Mouse (Mus musculus): Measurements from ENCODE around the gene Thsd4. TPM values are rescaled to one million over a fixed set of nuclear protein-coding genes. Genes with fewer than 3 reads are reported as not detected.

Thsd4 gene
- polyA plus RNA-seq, 1 experiment from 2014 or later = 34.9 TPM

- peak overlapping the region; percentile 39; the same call in 1 of the 2 replicates for H3K27ac ChIP-seq (ENCODE audit: low read depth)
- H3K36me3 ChIP-seq (ENCODE audit: control insufficient read depth, insufficient read depth, low read length) = no peaks in the 10 kb centered on the region
- H3K4me2 ChIP-seq (ENCODE audit: low read length) = no peak overlapping the region
- peaks cover 18% of the 10 kb centered on the region; the same call in 1 of the 2 replicates for H3K4me1 ChIP-seq (replicated peaks; ENCODE audit: control insufficient read depth, insufficient read depth, low read length)
- H3K9me3 ChIP-seq (ENCODE audit: control insufficient read depth, low read length) = no peaks in the 10 kb centered on the region
- DNase-seq (ENCODE audit: low spot score) (no peak), ATAC-seq (replicated peaks; ENCODE audit: low FRiP score, low TSS enrichment, low read depth) (no peak)
- no peak overlapping the region for H3K9ac ChIP-seq (ENCODE audit: low read length)
- H3K4me3 ChIP-seq (ENCODE audit: low read depth, low read length) = no peak overlapping the region
- WGBS = 63% methylated on average over 6 of the region's 6 CpGs
- H3K27me3 ChIP-seq (replicated peaks; ENCODE audit: control insufficient read depth, insufficient read depth, low read length) = no peaks in the 10 kb centered on the region
These were observed 198.4 kb downstream of the Thsd4 start for GRCm38 (mm10) chr9:60323435-60323834.

GRCm38 (mm10) chr9:60317291-60317690, 204.6 kb downstream of the Thsd4 start:
- no peaks in the 10 kb centered on the region for H3K36me3 ChIP-seq (ENCODE audit: control insufficient read depth, insufficient read depth, low read length)
- H3K9ac ChIP-seq (ENCODE audit: low read length) = no peak overlapping the region
- no peaks in the 10 kb centered on the region for H3K9me3 ChIP-seq (ENCODE audit: control insufficient read depth, low read length)
- no peak overlapping the region for H3K4me3 ChIP-seq (ENCODE audit: low read depth, low read length)
- ATAC-seq (replicated peaks; ENCODE audit: low FRiP score, low TSS enrichment, low read depth) (no peak), DNase-seq (ENCODE audit: low spot score) (no peak)
- H3K4me1 ChIP-seq (replicated peaks; ENCODE audit: control insufficient read depth, insufficient read depth, low read length) = peaks cover 15% of the 10 kb centered on the region
- no peak overlapping the region for H3K4me2 ChIP-seq (ENCODE audit: low read length)
- H3K27me3 ChIP-seq (replicated peaks; ENCODE audit: control insufficient read depth, insufficient read depth, low read length) = no peaks in the 10 kb centered on the region
- H3K27ac ChIP-seq (ENCODE audit: low read depth) = no peak overlapping the region
- 81% methylated on average over 8 of the region's 8 CpGs for WGBS

GRCm38 (mm10) chr9:60316510-60316909, 205.3 kb downstream of the Thsd4 start:
- DNase-seq (ENCODE audit: low spot score) (no peak), ATAC-seq (replicated peaks; ENCODE audit: low FRiP score, low TSS enrichment, low read depth) (no peak)
- Histone ChIP-seq H3K36me3 (ENCODE audit: control insufficient read depth, insufficient read depth, low read length) (no peaks in the 10 kb centered on the region), H3K9me3 (ENCODE audit: control insufficient read depth, low read length) (no peaks in the 10 kb centered on the region), H3K4me3 (ENCODE audit: low read depth, low read length) (no peak overlapping the region), H3K27ac (ENCODE audit: low read depth) (0 out of 2 replicates have a peak overlapping the region, but pooled peaks have one; percentile 12), H3K27me3 (replicated peaks; ENCODE audit: control insufficient read depth, insufficient read depth, low read length) (no peaks in the 10 kb centered on the region), H3K4me1 (replicated peaks; ENCODE audit: control insufficient read depth, insufficient read depth, low read length) (peaks cover 18% of the 10 kb centered on the region), H3K9ac (ENCODE audit: low read length) (no peak overlapping the region), H3K4me2 (ENCODE audit: low read length) (no peak overlapping the region)
- WGBS = 45% methylated on average over 5 of the region's 5 CpGs

GRCm38 (mm10) chr9:60315533-60315932, 206.3 kb downstream of the Thsd4 start:
- Histone ChIP-seq H3K4me2 (ENCODE audit: low read length) (no peak overlapping the region), H3K9me3 (ENCODE audit: control insufficient read depth, low read length) (no peaks in the 10 kb centered on the region), H3K4me3 (ENCODE audit: low read depth, low read length) (no peak overlapping the region), H3K9ac (ENCODE audit: low read length) (no peak overlapping the region), H3K36me3 (ENCODE audit: control insufficient read depth, insufficient read depth, low read length) (no peaks in the 10 kb centered on the region), H3K4me1 (replicated peaks; ENCODE audit: control insufficient read depth, insufficient read depth, low read length) (peaks cover 25% of the 10 kb centered on the region), H3K27ac (ENCODE audit: low read depth) (no peak overlapping the region), H3K27me3 (replicated peaks; ENCODE audit: control insufficient read depth, insufficient read depth, low read length) (no peaks in the 10 kb centered on the region)
- WGBS = 55% methylated on average over 5 of the region's 5 CpGs
- DNase-seq (ENCODE audit: low spot score) (no peak), ATAC-seq (replicated peaks; ENCODE audit: low FRiP score, low TSS enrichment, low read depth) (no peak)

- H3K27ac ChIP-seq (ENCODE audit: low read depth) = no peak overlapping the region
- 67% methylated on average over 6 of the region's 6 CpGs for WGBS
These were observed 208.2 kb downstream of the Thsd4 start for GRCm38 (mm10) chr9:60313661-60314060.

GRCm38 (mm10) chr9:60312670-60313069, 209.2 kb downstream of the Thsd4 start:
- no peaks in the 10 kb centered on the region for H3K27me3 ChIP-seq (replicated peaks; ENCODE audit: control insufficient read depth, insufficient read depth, low read length)
- peaks cover 29% of the 10 kb centered on the region for H3K4me1 ChIP-seq (replicated peaks; ENCODE audit: control insufficient read depth, insufficient read depth, low read length)
- DNase-seq (ENCODE audit: low spot score) (no peak), ATAC-seq (replicated peaks; ENCODE audit: low FRiP score, low TSS enrichment, low read depth) (no peak)
- no peaks in the 10 kb centered on the region for H3K36me3 ChIP-seq (ENCODE audit: control insufficient read depth, insufficient read depth, low read length)
- WGBS = 85% methylated on average over 7 of the region's 7 CpGs
- H3K4me2 ChIP-seq (ENCODE audit: low read length) = no peak overlapping the region
- H3K9me3 ChIP-seq (ENCODE audit: control insufficient read depth, low read length) = no peaks in the 10 kb centered on the region
- no peak overlapping the region for H3K9ac ChIP-seq (ENCODE audit: low read length)
- H3K27ac ChIP-seq (ENCODE audit: low read depth) = no peak overlapping the region
- no peak overlapping the region for H3K4me3 ChIP-seq (ENCODE audit: low read depth, low read length)

More at GRCm38 (mm10) chr9:60313661-60314060, 208.2 kb downstream of the Thsd4 start:
- H3K4me1 ChIP-seq (replicated peaks; ENCODE audit: control insufficient read depth, insufficient read depth, low read length) = peaks cover 27% of the 10 kb centered on the region
- no peak overlapping the region for H3K4me2 ChIP-seq (ENCODE audit: low read length)
- no peaks in the 10 kb centered on the region for H3K27me3 ChIP-seq (replicated peaks; ENCODE audit: control insufficient read depth, insufficient read depth, low read length)
- ATAC-seq (replicated peaks; ENCODE audit: low FRiP score, low TSS enrichment, low read depth) (no peak), DNase-seq (ENCODE audit: low spot score) (no peak)
- H3K4me3 ChIP-seq (ENCODE audit: low read depth, low read length) = no peak overlapping the region
- no peaks in the 10 kb centered on the region for H3K9me3 ChIP-seq (ENCODE audit: control insufficient read depth, low read length)
- no peaks in the 10 kb centered on the region for H3K36me3 ChIP-seq (ENCODE audit: control insufficient read depth, insufficient read depth, low read length)
- no peak overlapping the region for H3K9ac ChIP-seq (ENCODE audit: low read length)

GRCm38 (mm10) chr9:60311594-60312128, 210.2 kb downstream of the Thsd4 start:
- Histone ChIP-seq H3K4me2 (ENCODE audit: low read length) (no peak overlapping the region), H3K9ac (ENCODE audit: low read length) (no peak overlapping the region), H3K4me3 (ENCODE audit: low read depth, low read length) (no peak overlapping the region), H3K4me1 (replicated peaks; ENCODE audit: control insufficient read depth, insufficient read depth, low read length) (peaks cover 29% of the 10 kb centered on the region), H3K9me3 (ENCODE audit: control insufficient read depth, low read length) (no peaks in the 10 kb centered on the region), H3K27me3 (replicated peaks; ENCODE audit: control insufficient read depth, insufficient read depth, low read length) (no peaks in the 10 kb centered on the region), H3K27ac (ENCODE audit: low read depth) (no peak overlapping the region), H3K36me3 (ENCODE audit: control insufficient read depth, insufficient read depth, low read length) (no peaks in the 10 kb centered on the region)
- DNase-seq (ENCODE audit: low spot score) = no peak
- 65% methylated on average over 10 of the region's 10 CpGs for WGBS
- ATAC-seq (replicated peaks; ENCODE audit: low FRiP score, low TSS enrichment, low read depth) = no peak

GRCm38 (mm10) chr9:60310741-60311317, 211.0 kb downstream of the Thsd4 start:
- no peak for ATAC-seq (replicated peaks; ENCODE audit: low FRiP score, low TSS enrichment, low read depth)
- H3K9ac ChIP-seq (ENCODE audit: low read length) = no peak overlapping the region
- WGBS = 66% methylated on average over 8 of the region's 8 CpGs

More at GRCm38 (mm10) chr9:60310741-60311317, 211.0 kb downstream of the Thsd4 start:
- Histone ChIP-seq H3K9me3 (ENCODE audit: control insufficient read depth, low read length) (no peaks in the 10 kb centered on the region), H3K4me2 (ENCODE audit: low read length) (no peak overlapping the region), H3K36me3 (ENCODE audit: control insufficient read depth, insufficient read depth, low read length) (no peaks in the 10 kb centered on the region), H3K27ac (ENCODE audit: low read depth) (no peak overlapping the region), H3K4me1 (replicated peaks; ENCODE audit: control insufficient read depth, insufficient read depth, low read length) (peaks cover 24% of the 10 kb centered on the region), H3K27me3 (replicated peaks; ENCODE audit: control insufficient read depth, insufficient read depth, low read length) (no peaks in the 10 kb centered on the region), H3K4me3 (ENCODE audit: low read depth, low read length) (no peak overlapping the region)
- no peak for DNase-seq (ENCODE audit: low spot score)
